Mouse (Mus musculus): ENCODE results near the gene Plin3. TPM values are rescaled to one million over a fixed set of nuclear protein-coding genes. Genes with fewer than 3 reads are reported as not detected.
A peak's percentile ranks its signal among the peaks of the same experiment; 100 is the strongest.

Plin3 gene
- polyA plus RNA-seq, 1 experiment from 2014 or later: 65.8 TPM

GRCm38 (mm10) chr17:56257181-56257894, 35.3 kb downstream of the Plin3 start:
- H3K27ac ChIP-seq: no peak overlapping the region
- 10% methylated on average over 58 of the region's 58 CpGs for WGBS
- peak overlapping the region; percentile 99 for H3K4me2 ChIP-seq
- H3K36me3 ChIP-seq: peaks cover 44% of the 10 kb centered on the region
- no peaks in the 10 kb centered on the region for H3K9me3 ChIP-seq
- peak overlapping the region; percentile 80 for H3K9ac ChIP-seq
- H3K4me3 ChIP-seq: peak overlapping the region; percentile 69
- peaks cover 52% of the 10 kb centered on the region for H3K4me1 ChIP-seq
- ATAC-seq (ENCODE audit: insufficient number of reproducible peaks, insufficient read depth, low FRiP score, low TSS enrichment, low read depth): no peak
- no peaks in the 10 kb centered on the region for H3K27me3 ChIP-seq

DNA sequence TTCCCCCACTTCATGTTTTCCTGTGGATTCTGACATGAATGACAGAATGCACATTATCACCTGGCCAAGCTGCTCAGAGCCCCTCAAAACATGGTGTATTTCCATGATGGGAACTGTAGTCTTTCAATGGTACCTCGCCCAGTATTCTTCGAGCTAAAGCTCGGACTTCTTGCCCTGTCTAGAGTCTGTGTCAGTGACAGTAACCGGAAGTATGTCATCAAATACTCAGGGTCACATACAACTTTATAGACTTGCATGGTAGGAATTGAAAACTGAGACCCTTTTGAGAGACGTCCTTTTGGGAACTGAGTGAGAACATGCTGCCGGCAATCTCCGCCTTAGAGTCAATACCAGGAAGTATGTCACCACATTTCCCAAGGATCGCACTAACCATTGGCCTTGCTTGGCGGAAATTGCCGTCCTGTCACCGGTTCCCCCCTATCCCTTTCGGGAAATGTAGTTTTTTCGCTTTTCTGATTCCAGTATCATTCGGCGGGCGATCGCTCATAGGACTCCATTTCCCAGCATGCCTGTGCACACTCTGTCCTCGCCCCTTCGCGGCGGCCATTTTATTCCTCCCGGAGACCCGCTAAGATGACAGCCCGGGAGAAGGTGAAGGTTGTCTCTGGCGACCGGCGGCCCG, 36.3 kb downstream of the Plin3 start, which contains the start of gene Fem1a:
Gene Fem1a (plus strand): TSS at position 572 of the 643 bp plus-strand sequence.
- WGBS: 0% methylated on average over 28 of the region's 28 CpGs
- peak; percentile 91 for ATAC-seq (ENCODE audit: insufficient number of reproducible peaks, insufficient read depth, low FRiP score, low TSS enrichment, low read depth)
- Histone ChIP-seq H3K9ac (peak within 1 kb of the TSS; percentile 80), H3K4me1 (peaks cover 48% of the 10 kb centered on the region), H3K4me2 (peak within 1 kb of the TSS; percentile 99), H3K9me3 (no peaks in the 10 kb centered on the region), H3K27ac (peak within 1 kb of the TSS; percentile 92), H3K4me3 (peak within 1 kb of the TSS; percentile 69), H3K36me3 (peaks cover 34% of the 10 kb centered on the region), H3K27me3 (no peaks in the 10 kb centered on the region)

DNA sequence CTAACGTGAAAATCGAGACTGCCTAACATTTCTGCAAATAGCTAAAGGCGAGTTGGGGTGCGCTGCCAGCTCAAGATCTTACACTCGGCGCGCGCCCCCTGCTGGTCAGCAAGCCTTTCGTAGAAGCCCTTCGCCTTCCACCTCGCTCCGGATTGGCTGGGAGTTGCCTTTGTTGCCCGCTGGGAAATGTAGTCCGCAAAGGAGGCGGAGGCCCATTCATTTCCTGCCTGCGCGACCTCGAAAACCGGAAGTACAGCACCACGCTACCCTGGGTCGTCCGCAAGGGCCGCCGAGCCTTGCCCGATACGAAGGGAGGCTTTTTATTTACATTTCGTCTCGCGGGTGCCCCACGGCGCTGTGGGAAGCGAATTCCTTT, 36.8 kb downstream of the Plin3 start:
- Histone ChIP-seq H3K9me3 (no peaks in the 10 kb centered on the region), H3K4me2 (peak overlapping the region; percentile 99), H3K4me3 (peak overlapping the region; percentile 69), H3K9ac (peak overlapping the region; percentile 61), H3K4me1 (peaks cover 45% of the 10 kb centered on the region), H3K27ac (peak overlapping the region; percentile 92), H3K36me3 (peaks cover 29% of the 10 kb centered on the region), H3K27me3 (no peaks in the 10 kb centered on the region)
- under 1% methylated on average over 32 of the region's 32 CpGs for WGBS
- ATAC-seq (ENCODE audit: insufficient number of reproducible peaks, insufficient read depth, low FRiP score, low TSS enrichment, low read depth): peak; percentile 91

DNA sequence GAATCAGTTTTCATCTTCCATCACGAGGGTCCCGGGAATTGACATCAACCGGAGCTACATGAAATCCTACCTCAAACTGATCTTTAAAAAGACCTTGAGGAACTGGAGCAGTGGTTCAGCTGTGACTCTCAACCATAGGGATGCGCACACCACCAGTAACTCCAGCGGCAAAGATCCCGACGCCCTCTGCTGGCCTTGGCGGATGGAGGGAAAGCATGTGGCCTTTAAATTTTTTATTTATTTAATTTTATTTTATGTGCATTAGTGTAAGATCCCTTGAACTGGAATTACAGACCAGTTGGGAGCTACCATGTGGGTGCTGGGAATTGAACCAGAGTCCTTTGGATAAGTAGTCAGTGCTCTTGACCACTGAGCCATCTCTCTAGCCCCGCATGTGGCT, 37.2 kb downstream of the Plin3 start:
- no peaks in the 10 kb centered on the region for H3K27me3 ChIP-seq
- 17% methylated on average over 9 of the region's 9 CpGs for WGBS
- H3K4me1 ChIP-seq: peaks cover 41% of the 10 kb centered on the region
- no peak for ATAC-seq (ENCODE audit: insufficient number of reproducible peaks, insufficient read depth, low FRiP score, low TSS enrichment, low read depth)
- peak overlapping the region; percentile 72 for H3K27ac ChIP-seq
- H3K4me2 ChIP-seq: peak overlapping the region; percentile 99
- peak overlapping the region; percentile 69 for H3K4me3 ChIP-seq
- peak overlapping the region; percentile 46; the same call in 1 of the 2 replicates for H3K9ac ChIP-seq
- H3K9me3 ChIP-seq: no peaks in the 10 kb centered on the region
- H3K36me3 ChIP-seq: peaks cover 25% of the 10 kb centered on the region

DNA sequence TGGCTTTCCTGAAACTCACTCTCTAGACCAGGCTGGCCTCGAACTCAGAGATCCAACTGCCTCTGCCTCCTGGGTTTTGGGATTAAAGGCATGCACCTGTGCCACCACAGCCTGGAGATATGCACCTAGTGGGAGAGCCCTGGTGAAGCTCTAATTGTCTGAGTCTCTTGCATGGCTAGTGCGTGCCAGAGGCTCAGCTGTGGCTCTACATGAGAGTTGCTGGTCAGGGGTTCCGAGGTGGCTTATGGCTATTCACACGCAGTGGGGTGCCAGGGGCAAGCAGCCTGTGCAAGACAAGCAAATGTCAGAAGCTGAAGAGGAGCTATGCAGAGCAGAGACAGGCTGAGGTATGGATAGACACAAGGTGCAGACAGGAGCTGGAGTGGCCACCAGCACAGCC, 38.0 kb downstream of the Plin3 start:
- Histone ChIP-seq H3K4me1 (peaks cover 34% of the 10 kb centered on the region), H3K27ac (no peak overlapping the region), H3K4me3 (no peak overlapping the region), H3K27me3 (no peaks in the 10 kb centered on the region), H3K9me3 (no peaks in the 10 kb centered on the region), H3K36me3 (peaks cover 18% of the 10 kb centered on the region), H3K4me2 (no peak overlapping the region), H3K9ac (no peak overlapping the region)
- ATAC-seq (ENCODE audit: insufficient number of reproducible peaks, insufficient read depth, low FRiP score, low TSS enrichment, low read depth): no peak
- WGBS: 78% methylated on average over 4 of the region's 4 CpGs

DNA sequence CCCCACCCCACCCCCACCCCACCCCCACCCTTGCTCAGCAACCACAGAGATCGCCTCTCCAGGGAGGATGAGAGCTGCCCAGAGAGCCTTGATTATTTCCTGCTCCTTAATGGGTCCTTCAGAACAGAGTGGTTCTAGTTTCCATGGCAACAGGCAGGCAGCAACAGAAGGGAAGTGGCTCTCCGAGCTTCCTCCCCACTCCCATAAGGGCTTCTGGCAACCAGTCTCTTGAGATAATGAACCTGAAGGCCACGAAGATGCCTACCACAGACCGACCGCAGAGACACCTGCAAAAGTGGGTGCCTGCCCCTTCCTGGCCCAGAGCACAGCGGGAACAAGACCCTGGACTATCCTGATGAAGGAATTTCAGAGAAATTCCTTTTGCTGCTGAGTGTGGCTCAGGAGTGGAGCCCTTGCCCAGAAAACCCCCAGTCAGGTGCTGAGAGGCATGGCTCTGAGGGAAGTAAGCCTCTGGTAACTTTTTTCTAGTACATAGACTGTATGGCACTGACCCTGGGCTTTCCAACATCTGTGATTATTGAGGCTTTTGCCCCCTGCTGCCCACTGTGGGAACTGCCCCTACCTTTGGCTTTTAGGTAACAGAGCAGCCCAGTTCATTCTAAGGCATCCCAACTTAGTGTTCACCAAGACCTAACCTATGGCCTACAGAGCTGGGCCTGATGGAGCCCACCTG, 41.4 kb downstream of the Plin3 start:
- Histone ChIP-seq H3K4me1 (0 out of 2 replicates have a peak, but pooled peaks cover 9% of the 10 kb centered on the region), H3K36me3 (no peaks in the 10 kb centered on the region), H3K9ac (no peak overlapping the region), H3K4me2 (no peak overlapping the region), H3K4me3 (no peak overlapping the region), H3K27me3 (no peaks in the 10 kb centered on the region), H3K9me3 (no peaks in the 10 kb centered on the region), H3K27ac (no peak overlapping the region)
- WGBS: 23% methylated on average over 6 of the region's 6 CpGs
- ATAC-seq (ENCODE audit: insufficient number of reproducible peaks, insufficient read depth, low FRiP score, low TSS enrichment, low read depth): no peak

DNA sequence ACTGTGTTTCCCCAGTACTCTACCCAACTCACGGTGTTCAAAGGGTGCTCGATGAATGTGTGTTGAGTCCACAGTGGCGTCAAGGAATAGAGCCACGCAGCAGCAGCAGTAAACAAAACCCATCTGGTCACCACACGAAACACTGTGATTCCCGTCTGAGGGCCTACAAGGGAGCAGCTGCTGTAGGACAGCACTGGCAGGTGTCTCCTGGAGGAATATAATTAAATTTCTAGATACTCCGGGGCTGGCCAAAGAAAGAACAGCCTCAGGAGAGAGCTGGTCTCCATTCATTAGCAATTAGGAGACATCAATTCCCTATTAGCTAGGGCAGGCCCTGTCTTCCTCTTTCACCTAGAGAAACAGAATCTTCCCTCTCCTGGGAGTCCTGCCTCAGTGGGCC, 47.1 kb downstream of the Plin3 start:
- Histone ChIP-seq H3K27me3 (peaks cover 12% of the 10 kb centered on the region), H3K9ac (no peak overlapping the region), H3K4me1 (no peaks in the 10 kb centered on the region; the same call in 1 of the 2 replicates), H3K9me3 (no peaks in the 10 kb centered on the region), H3K36me3 (no peaks in the 10 kb centered on the region), H3K4me3 (no peak overlapping the region), H3K27ac (no peak overlapping the region), H3K4me2 (no peak overlapping the region)
- WGBS: 60% methylated on average over 7 of the region's 7 CpGs
- ATAC-seq (ENCODE audit: insufficient number of reproducible peaks, insufficient read depth, low FRiP score, low TSS enrichment, low read depth): no peak

- peaks cover 12% of the 10 kb centered on the region for H3K27me3 ChIP-seq
- under 1% methylated on average over 33 of the region's 33 CpGs for WGBS
- H3K4me3 ChIP-seq: no peak overlapping the region
- no peak overlapping the region for H3K9ac ChIP-seq
- H3K36me3 ChIP-seq: no peaks in the 10 kb centered on the region
- H3K4me1 ChIP-seq: no peaks in the 10 kb centered on the region; the same call in 1 of the 2 replicates
- no peaks in the 10 kb centered on the region for H3K9me3 ChIP-seq
- no peak overlapping the region for H3K4me2 ChIP-seq
- H3K27ac ChIP-seq: no peak overlapping the region
- no peak for ATAC-seq (ENCODE audit: insufficient number of reproducible peaks, insufficient read depth, low FRiP score, low TSS enrichment, low read depth)
Measured at GRCm38 (mm10) chr17:56241541-56242401, 50.9 kb downstream of the Plin3 start.

GRCm38 (mm10) chr17:56233818-56234469, 58.7 kb downstream of the Plin3 start:
- WGBS: 5% methylated on average over 14 of the region's 14 CpGs

DNA sequence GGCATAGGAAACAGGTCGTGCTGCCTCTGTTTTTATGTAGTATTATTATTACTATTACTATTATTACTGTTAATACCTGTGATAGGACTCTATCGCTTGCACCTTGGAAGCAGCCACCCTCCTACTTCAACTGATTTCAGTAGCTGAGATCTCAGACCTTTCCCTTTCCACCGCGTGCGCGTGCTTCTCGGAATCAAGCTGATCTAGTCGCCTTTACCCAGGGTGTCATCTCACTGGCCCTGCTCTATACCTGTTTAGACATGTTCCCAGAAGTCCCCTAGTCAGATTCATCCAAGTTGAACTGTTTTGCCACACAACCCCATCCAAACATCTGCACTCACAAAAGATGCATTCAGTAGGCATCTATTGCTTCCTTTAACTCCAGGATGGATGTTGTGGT, 59.3 kb downstream of the Plin3 start:
- no peak overlapping the region for H3K4me2 ChIP-seq
- ATAC-seq (ENCODE audit: insufficient number of reproducible peaks, insufficient read depth, low FRiP score, low TSS enrichment, low read depth): no peak
- H3K9me3 ChIP-seq: no peaks in the 10 kb centered on the region
- H3K27me3 ChIP-seq: 0 out of 2 replicates have a peak, but pooled peaks cover 3% of the 10 kb centered on the region
- no peak overlapping the region for H3K27ac ChIP-seq
- H3K4me3 ChIP-seq: no peak overlapping the region
- H3K9ac ChIP-seq: no peak overlapping the region
- WGBS: 46% methylated on average over 8 of the region's 8 CpGs
- H3K36me3 ChIP-seq: no peaks in the 10 kb centered on the region
- peaks cover 4% of the 10 kb centered on the region; the same call in 1 of the 2 replicates for H3K4me1 ChIP-seq

More at GRCm38 (mm10) chr17:56233818-56234469, 58.7 kb downstream of the Plin3 start:
- no peak overlapping the region for H3K27ac ChIP-seq
- H3K4me1 ChIP-seq: peaks cover 4% of the 10 kb centered on the region; the same call in 1 of the 2 replicates
- H3K4me3 ChIP-seq: no peak overlapping the region
- no peaks in the 10 kb centered on the region for H3K36me3 ChIP-seq
- H3K4me2 ChIP-seq: no peak overlapping the region
- ATAC-seq (ENCODE audit: insufficient number of reproducible peaks, insufficient read depth, low FRiP score, low TSS enrichment, low read depth): no peak
- H3K27me3 ChIP-seq: 0 out of 2 replicates have a peak, but pooled peaks cover under 1% of the 10 kb centered on the region
- no peak overlapping the region for H3K9ac ChIP-seq
- H3K9me3 ChIP-seq: no peaks in the 10 kb centered on the region

All from embryonic facial prominence, embryonic 13.5 days (tissue).